14 mouse cellular contexts compared by ENCODE assay signal in the genomic region with DNA sequence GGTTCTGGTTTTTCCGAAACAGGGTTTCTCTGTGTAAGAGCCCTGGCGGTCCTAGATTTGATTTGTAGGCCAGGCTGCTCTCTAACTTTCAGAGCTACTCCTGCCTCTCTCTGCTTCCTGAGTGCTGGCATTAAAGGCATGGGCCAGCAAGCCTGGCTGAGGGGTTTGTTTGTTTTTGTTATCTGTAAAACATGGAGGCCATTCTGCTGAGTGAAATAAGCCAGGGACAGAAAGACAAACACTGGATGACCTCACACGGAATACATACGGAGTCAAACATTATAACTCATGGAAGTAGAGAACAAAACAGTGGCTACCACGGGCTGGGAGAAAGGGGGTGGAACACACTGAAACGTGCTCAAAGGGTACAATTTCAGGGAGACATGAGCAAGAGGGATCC. TPM values are rescaled to one million over a fixed set of nuclear protein-coding genes. Genes with fewer than 3 reads are reported as not detected.
DNase-seq lines count a peak whose midpoint lies in the region; ATAC-seq and TF ChIP-seq lines count a peak whose summit lies in the region.
"Had no signal": no experiment of that assay in that cellular context is flagged by ENCODE, and none has a peak within 500 bp of the region (broad histone marks: within the 10 kb centered on the region; RNA-seq: fewer than 3 reads in every experiment).

No protein-coding gene starts in this region.

- no peaks in the 10 kb centered on the region for H3K27me3 ChIP-seq in cerebellum, adult 2 months (ENCODE audit: control insufficient read depth, insufficient read depth, low read length)
- H3K27me3 ChIP-seq in liver, adult 2 months (ENCODE audit: control insufficient read depth, insufficient read depth, low read length), result no peaks in the 10 kb centered on the region
- H3K27me3 ChIP-seq in intestine, embryonic 16.5 days (replicated peaks; ENCODE audit: control insufficient read depth, insufficient read depth, low read length), result no peaks in the 10 kb centered on the region
- H3K27me3 ChIP-seq: forebrain, embryonic 12.5 days had no signal

- peaks cover 17% of the 10 kb centered on the region for H3K4me1 ChIP-seq in cerebellum, adult 2 months (ENCODE audit: control insufficient read depth, insufficient read depth, low read length)
- peaks cover 25% of the 10 kb centered on the region for H3K4me1 ChIP-seq in liver, adult 2 months (ENCODE audit: control insufficient read depth, insufficient read depth, low read length)
- peaks cover 23% of the 10 kb centered on the region for H3K4me1 ChIP-seq in intestine, embryonic 16.5 days (ENCODE audit: control insufficient read depth, insufficient read depth, low read length)

- H3K36me3 ChIP-seq in liver, adult 2 months (ENCODE audit: control insufficient read depth, insufficient read depth, low read length), result peaks cover 9% of the 10 kb centered on the region
- peaks cover 5% of the 10 kb centered on the region; the same call in 1 of the 2 replicates for H3K36me3 ChIP-seq in intestine, embryonic 16.5 days (ENCODE audit: control insufficient read depth, insufficient read depth, low read length)
- H3K36me3 ChIP-seq: forebrain, embryonic 12.5 days had no signal

- TF ChIP-seq CTCF in cerebellum, adult 2 months (IDR thresholded peaks at IDR 0.05; ENCODE audit: borderline replicate concordance, insufficient read depth, low read depth, low read length), result no peak
- no peak for TF ChIP-seq CTCF in liver, adult 2 months (IDR thresholded peaks at IDR 0.05; ENCODE audit: low read depth, low read length)

- no peak overlapping the region for H3K27ac ChIP-seq in cerebellum, adult 2 months (ENCODE audit: insufficient read depth, low read length)
- H3K27ac ChIP-seq in liver, adult 2 months (replicated peaks; ENCODE audit: insufficient read depth, low read depth, low read length), result no peak overlapping the region
- peak overlapping the region; percentile 19; the same call in 1 of the 2 replicates for H3K27ac ChIP-seq in intestine, embryonic 16.5 days (ENCODE audit: low read length)
- H3K27ac ChIP-seq: forebrain, embryonic 12.5 days; hindbrain, embryonic 10.5 days; left cerebral cortex, adult 2 months had no signal

- WGBS in cerebellum, adult 2 months, result 91% methylated on average over 6 of the region's 6 CpGs
- WGBS in liver, adult 2 months, result 21% methylated on average over 6 of the region's 6 CpGs
- WGBS in intestine, embryonic 16.5 days, result 23% methylated on average over 6 of the region's 6 CpGs

- no peak for DNase-seq in cerebellum, adult 2 months
- DNase-seq in cerebellum, adult 11-12 months, result no peak
- DNase-seq in liver, adult 2 months (ENCODE audit: extremely low read depth, low read depth, low spot score), result peak; percentile 70
- DNase-seq in liver, result no peak
- DNase-seq in lung, postnatal 4 days, result peak; percentile 23 to 38
- DNase-seq in urinary bladder, postnatal 25 days (ENCODE audit: low spot score), result no peak
- DNase-seq in left cerebral cortex, postnatal 36 days (ENCODE audit: low spot score in 2 of 2), result no peak
- DNase-seq: adrenal gland, adult 2 months; cerebellum, postnatal 36 days; kidney, adult 18-20 months had no signal

- H3K9ac ChIP-seq in liver, adult 2 months (ENCODE audit: low read depth, low read length), result 0 out of 2 replicates have a peak overlapping the region, but pooled peaks have one; percentile 31
- H3K9ac ChIP-seq in intestine, embryonic 16.5 days (ENCODE audit: low read depth, low read length), result peak overlapping the region; percentile 11; the same call in 1 of the 2 replicates
- H3K9ac ChIP-seq: forebrain, embryonic 12.5 days had no signal

- ATAC-seq in intestine, embryonic 16.5 days, result no peak

- intact Hi-C loops in left cerebral cortex, postnatal 36 days (cut with DNase I), result loop anchor here (10.0 kb wide), 2 partner anchors 594 to 934 kb away; partner anchors contain the start of gene Cntnap3

- peak overlapping the region; percentile 20 for H3K4me2 ChIP-seq in intestine, embryonic 16.5 days (ENCODE audit: low read depth, low read length)
- H3K4me2 ChIP-seq: forebrain, embryonic 12.5 days had no signal

- peak overlapping the region; percentile 37 for H3K4me3 ChIP-seq in cerebellum, adult 2 months (replicated peaks; ENCODE audit: insufficient read depth, low read depth, low read length)
- no peak overlapping the region for H3K4me3 ChIP-seq in liver, adult 2 months (ENCODE audit: insufficient read depth, low read depth, low read length)
- H3K4me3 ChIP-seq in intestine, embryonic 16.5 days (ENCODE audit: low read length), result no peak overlapping the region
- H3K4me3 ChIP-seq: forebrain, embryonic 12.5 days; hindbrain, embryonic 10.5 days had no signal

- TF ChIP-seq POLR2A in cerebellum, adult 2 months (IDR thresholded peaks at IDR 0.05; ENCODE audit: borderline replicate concordance, insufficient read depth, low read length), result no peak
- no peak for TF ChIP-seq POLR2A in liver, adult 2 months (IDR thresholded peaks at IDR 0.05; ENCODE audit: extremely low read depth, insufficient read depth, low read length)

- peaks cover 8% of the 10 kb centered on the region; the same call in 1 of the 2 replicates for H3K79me2 ChIP-seq in liver, adult 2 months (ENCODE audit: control insufficient read depth, insufficient read depth, low read length)

- no peaks in the 10 kb centered on the region for H3K9me3 ChIP-seq in intestine, embryonic 16.5 days (ENCODE audit: control insufficient read depth, low read length)
- H3K9me3 ChIP-seq: forebrain, embryonic 12.5 days; hindbrain, embryonic 10.5 days had no signal

RNA-seq across cellular contexts. Expression of gene Aaed1, which starts 1.9 kb away (rescaled TPM):
- polyA plus RNA-seq in cerebellum, adult 2 months (2012; rRNA removed), result 18.4 and 21.5 TPM in 2 replicates
- total RNA-seq in liver, adult 2 months (2014; rRNA removed), result 83.4 and 84.2 TPM in 2 replicates
- 20.8 and 21.1 TPM in 2 replicates for polyA plus RNA-seq in liver, adult 2 months (2012; rRNA removed)
- polyA plus RNA-seq in intestine, embryonic 16.5 days (2015; fragmentation: Nextera tagmentation; extraction: Ambion mirVana), result 35.4 and 37.3 TPM in 2 replicates
- 10 to 100 TPM; 16.9 to 17.8 TPM for total RNA-seq in left cerebral cortex, postnatal 36 days (2021)

RNA-seq across cellular contexts. Expression of gene Cdc14b, which starts 35.5 kb away (rescaled TPM):
- polyA plus RNA-seq in cerebellum, adult 2 months (2012; rRNA removed), result 15.3 and 17.0 TPM in 2 replicates
- total RNA-seq in liver, adult 2 months (2014; rRNA removed), result 31.7 and 35.8 TPM in 2 replicates
- 6.7 and 7.6 TPM in 2 replicates for polyA plus RNA-seq in liver, adult 2 months (2012; rRNA removed)
- 22.5 and 27.1 TPM in 2 replicates for polyA plus RNA-seq in intestine, embryonic 16.5 days (2015; fragmentation: Nextera tagmentation; extraction: Ambion mirVana)
- 10 to 100 TPM; 10.5 to 12.3 TPM for total RNA-seq in left cerebral cortex, postnatal 36 days (2021)

Comparison
In these comparisons a context has a peak if more than half of its experiments do, and no peak if none do; other contexts are left out.
1. DNase-seq: peak in liver, adult 2 months (single experiment) and lung, postnatal 4 days (2 of 2); none in cerebellum, adult 2 months (0 of 2), cerebellum, adult 11-12 months (single experiment), liver (single experiment), urinary bladder, postnatal 25 days (single experiment) and left cerebral cortex, postnatal 36 days (0 of 2).